Mouse (Mus musculus) ES-E14 (cell line): Measurements from ENCODE around the gene Spop. TPM values are rescaled to one million over a fixed set of nuclear protein-coding genes. Genes with fewer than 3 reads are reported as not detected.

Experiments
- DNase-seq: peaks from one replicate; pipeline ENCODE4 v3.0.0-alpha.2; 2013; ENCODE audit warnings: low read depth, low spot score
- H3K27ac ChIP-seq: 2 replicates; pipeline ENCODE4 v1.5.1; 2012; ENCODE audit warnings: low read depth, mild to moderate bottlenecking, low read length, moderate library complexity, mixed read lengths; ENCODE audit not compliant: poor library complexity, insufficient read depth, severe bottlenecking
- H3K36me3 ChIP-seq: 2 replicates; pipeline ENCODE4 v1.6.1; 2012; ENCODE audit warnings: mild to moderate bottlenecking, low read length, moderate library complexity, mixed read lengths; ENCODE audit not compliant: control insufficient read depth, poor library complexity, insufficient read depth, severe bottlenecking
- H3K4me1 ChIP-seq, 2 experiments: fragments of 150-350 bp in 1 of 2; sonication (generic) in 1 of 2; 2 replicates each; pipeline ENCODE4 v1.6.1; 2012; ENCODE audit warnings: low read length in 2 of 2, mild to moderate bottlenecking in 1 of 2, mixed read lengths in 1 of 2; ENCODE audit not compliant: control insufficient read depth in 2 of 2, insufficient read depth in 2 of 2, poor library complexity in 1 of 2
- H3K4me3 ChIP-seq, 2 experiments: fragments of 150-350 bp in 1 of 2; sonication (generic) in 1 of 2; 2 replicates each; pipeline ENCODE4 v1.5.1; 2012; ENCODE audit warnings: low read length in 2 of 2, low read depth in 1 of 2, mild to moderate bottlenecking in 1 of 2, mixed read lengths in 1 of 2; ENCODE audit not compliant: insufficient read depth in 1 of 2, poor library complexity in 1 of 2, severe bottlenecking in 1 of 2
- H3K9ac ChIP-seq: 2 replicates; pipeline ENCODE4 v1.6.1; 2012; ENCODE audit warnings: low read depth, mild to moderate bottlenecking, low read length, mixed read lengths; ENCODE audit not compliant: poor library complexity, insufficient read depth, severe bottlenecking
- H3K9me3 ChIP-seq: fragments of 150-350 bp; sonication (generic); 2 replicates; pipeline ENCODE4 v1.6.1; 2012; ENCODE audit warnings: low read depth, mild to moderate bottlenecking, low read length; ENCODE audit not compliant: control insufficient read depth, insufficient read depth
- CHD2 ChIP-seq: IDR thresholded peaks from 2 replicates; pipeline ENCODE4 v1.6.1; 2014; ENCODE audit warnings: mild to moderate bottlenecking, low read depth, low read length, inconsistent platforms
- HCFC1 ChIP-seq: IDR thresholded peaks from 2 replicates; pipeline ENCODE4 v1.6.1; 2012; ENCODE audit warnings: low read length, inconsistent platforms, borderline replicate concordance; ENCODE audit not compliant: insufficient read depth
- MAFK ChIP-seq: IDR thresholded peaks from 2 replicates; pipeline ENCODE4 v1.6.1; 2014; ENCODE audit warnings: mild to moderate bottlenecking, low read depth, low read length, inconsistent platforms; ENCODE audit not compliant: insufficient read depth
- ZC3H11A ChIP-seq: IDR thresholded peaks from 2 replicates; pipeline ENCODE4 v1.6.1; 2012; ENCODE audit warnings: low read depth, mild to moderate bottlenecking, inconsistent platforms, low read length, borderline replicate concordance
- ZNF384 ChIP-seq: IDR thresholded peaks from 2 replicates; pipeline ENCODE4 v1.6.1; 2012; ENCODE audit warnings: low read depth, low read length, inconsistent platforms
- in situ Hi-C, 2 experiments: fragments of 600-800 bp; cut with MboI; formaldehyde crosslinking; loops; one replicate each; pipeline ENCODE4 v1.15.1; 2025; ENCODE audit warnings: low sequenced_read_pairs in 2 of 2, inconsistent platforms in 1 of 2; ENCODE audit not compliant: unreplicated experiment in 2 of 2
- total RNA-seq: library from RNA; depleted of rRNA; stranded (reverse); fragments of 300-350 nt; gene quantifications from 2 replicates; pipeline ENCODE4 v1.2.3, GENCODE M21; 2012

The Spop gene
- total RNA-seq, 1 experiment, result 30.8 TPM

DNA sequence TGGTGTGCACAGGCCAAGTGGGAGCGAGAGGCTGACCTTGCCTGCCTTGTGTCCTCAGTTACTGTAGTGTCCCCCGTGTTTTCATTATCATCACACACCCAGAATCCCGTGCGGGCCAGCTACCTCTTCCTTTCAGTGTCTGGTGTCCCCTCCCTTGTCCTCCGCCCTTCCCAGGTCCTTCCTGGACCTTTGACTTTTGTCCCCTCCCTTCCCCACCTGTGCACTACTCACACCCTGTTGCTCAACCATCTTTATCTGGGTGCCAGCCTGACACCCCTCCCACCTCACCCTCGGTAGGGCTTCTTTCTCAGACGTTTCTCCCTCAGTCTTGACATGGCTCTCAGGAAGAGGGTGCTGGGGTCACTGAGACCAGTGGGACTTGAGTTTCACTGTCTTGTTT lies 26.5 kb upstream of the Spop start:
- Histone ChIP-seq H3K27ac (no peak overlapping the region), H3K4me3 (no peak overlapping the region), H3K9me3 (no peaks in the 10 kb centered on the region), H3K36me3 (peaks cover 33% of the 10 kb centered on the region), H3K4me1 (peaks cover 0 to 3% of the 10 kb centered on the region in 2 experiments; a peak in 1 of 4 replicates), H3K9ac (no peak overlapping the region)
- in situ Hi-C loops, result loop anchor here in 1 of 2 experiments (5.0 kb wide), 1 partner anchor 135 kb away; no protein-coding TSS in a partner anchor
- no peak for TF ChIP-seq MAFK
- no peak for TF ChIP-seq CHD2
- no peak for TF ChIP-seq ZNF384
- no peak for TF ChIP-seq HCFC1
- DNase-seq, result no peak

DNA sequence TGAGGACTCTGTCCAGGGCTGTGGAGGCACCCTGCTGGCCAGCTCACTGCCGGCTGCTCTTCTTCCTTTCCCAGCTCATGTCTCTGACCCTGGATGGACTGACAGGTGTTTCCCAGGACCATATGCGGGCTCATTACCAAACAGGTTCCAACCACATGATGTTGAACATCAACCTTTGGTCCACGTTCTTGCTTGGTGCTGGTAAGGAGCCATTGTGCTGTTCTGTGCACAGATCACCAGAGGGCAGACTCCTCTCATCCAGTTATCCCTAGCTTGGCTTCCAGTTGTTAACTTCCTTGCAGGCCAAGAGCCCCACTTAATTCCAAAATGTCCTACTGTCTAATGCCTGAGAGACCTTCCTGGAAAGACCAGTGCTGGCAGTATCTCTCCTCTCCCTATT lies 24.9 kb upstream of the Spop start:
- Histone ChIP-seq H3K4me1 (peaks cover 0 to 3% of the 10 kb centered on the region in 2 experiments; a peak in 1 of 4 replicates), H3K27ac (no peak overlapping the region; the same call in 1 of the 2 replicates), H3K36me3 (peaks cover 33% of the 10 kb centered on the region), H3K9me3 (no peaks in the 10 kb centered on the region), H3K4me3 (no peak overlapping the region), H3K9ac (no peak overlapping the region)
- in situ Hi-C loops, result loop anchor here in 1 of 2 experiments (5.0 kb wide), 1 partner anchor 133 kb away; no protein-coding TSS in a partner anchor
- TF ChIP-seq CHD2 (no peak), ZC3H11A (peak; percentile 15; the same call in 1 of the 2 replicates), MAFK (no peak), ZNF384 (no peak)
- no peak for DNase-seq

DNA sequence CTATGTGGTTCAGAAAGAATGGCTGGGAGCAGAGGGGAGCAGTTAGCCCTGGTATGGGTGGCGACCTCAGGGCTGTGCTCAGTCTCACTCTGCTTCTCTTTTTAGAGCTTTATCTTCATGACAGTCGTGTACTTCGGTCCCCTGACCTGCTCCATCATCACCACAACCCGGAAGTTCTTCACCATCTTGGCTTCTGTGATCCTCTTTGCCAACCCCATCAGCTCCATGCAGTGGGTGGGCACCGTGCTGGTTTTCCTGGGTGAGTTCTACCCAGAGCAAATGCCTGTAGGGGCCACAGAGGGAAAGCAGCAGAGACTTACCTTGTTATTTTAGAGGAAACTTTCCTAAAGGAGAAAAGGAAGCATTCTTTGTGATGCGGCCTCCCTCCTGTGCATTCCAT lies 23.5 kb upstream of the Spop start:
- Histone ChIP-seq H3K36me3 (peaks cover 33% of the 10 kb centered on the region), H3K9me3 (no peaks in the 10 kb centered on the region), H3K4me3 (no peak overlapping the region), H3K4me1 (peaks cover 0 to 3% of the 10 kb centered on the region in 2 experiments; a peak in 1 of 4 replicates), H3K27ac (no peak overlapping the region), H3K9ac (no peak overlapping the region)
- no peak for DNase-seq
- no peak for TF ChIP-seq MAFK
- no peak for TF ChIP-seq ZC3H11A
- no peak for TF ChIP-seq ZNF384
- no peak for TF ChIP-seq CHD2
- TF ChIP-seq HCFC1, result no peak
- in situ Hi-C loops, result loop anchor here in 1 of 2 experiments (10.0 kb wide), 1 partner anchor 134 kb away; no protein-coding TSS in a partner anchor

DNA sequence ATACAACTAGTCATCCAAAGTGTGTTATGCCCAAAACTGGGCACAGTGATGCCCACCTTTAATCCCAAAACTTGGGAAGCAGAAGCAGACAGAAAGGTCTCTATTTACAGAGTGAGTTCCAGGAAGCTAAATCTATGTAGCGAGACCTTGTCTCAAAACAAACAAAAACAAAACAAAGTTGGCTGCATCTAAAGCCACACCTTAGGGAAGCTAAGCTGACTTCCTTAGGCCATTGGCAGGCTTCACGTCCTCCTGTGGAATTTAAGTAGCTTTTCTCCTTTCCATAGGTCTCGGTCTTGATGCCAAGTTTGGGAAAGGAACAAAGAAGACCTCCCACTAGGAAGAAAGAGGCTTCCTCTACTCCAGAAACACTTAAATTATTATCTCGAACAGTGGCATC lies 22.7 kb upstream of the Spop start:
- Histone ChIP-seq H3K36me3 (peaks cover 33% of the 10 kb centered on the region), H3K9me3 (no peaks in the 10 kb centered on the region), H3K27ac (no peak overlapping the region), H3K4me3 (no peak overlapping the region), H3K4me1 (peaks cover 0 to 3% of the 10 kb centered on the region in 2 experiments; a peak in 1 of 4 replicates), H3K9ac (no peak overlapping the region)
- in situ Hi-C loops, result loop anchor here in 1 of 2 experiments (10.0 kb wide), 1 partner anchor 134 kb away; no protein-coding TSS in a partner anchor
- TF ChIP-seq HCFC1 (no peak), ZNF384 (no peak)
- no peak for DNase-seq

DNA sequence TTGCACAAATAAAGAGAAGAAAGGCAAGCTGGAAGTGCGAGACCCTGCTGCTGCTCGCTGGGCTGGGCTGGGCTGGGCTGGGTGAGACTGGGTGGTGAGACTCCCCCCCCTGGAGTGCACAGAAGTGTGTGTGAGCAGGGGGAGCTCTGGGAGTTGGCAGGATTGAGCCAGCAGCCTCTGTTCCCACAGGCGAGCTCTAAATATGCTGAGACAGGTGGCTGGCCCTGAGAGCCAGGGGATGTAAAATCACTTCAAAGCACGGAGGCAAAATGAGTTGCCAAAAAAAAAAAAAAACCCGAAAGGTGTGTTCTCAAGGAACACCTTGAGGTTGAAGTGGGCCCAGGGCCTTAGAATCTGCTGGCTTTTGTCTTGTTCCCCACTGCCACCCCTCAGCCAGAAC lies 22.1 kb upstream of the Spop start:
- Histone ChIP-seq H3K27ac (no peak overlapping the region), H3K36me3 (peaks cover 31% of the 10 kb centered on the region), H3K4me3 (no peak overlapping the region), H3K9ac (0 out of 2 replicates have a peak overlapping the region, but pooled peaks have one; percentile 16), H3K9me3 (no peaks in the 10 kb centered on the region), H3K4me1 (peaks cover 0 to 3% of the 10 kb centered on the region in 2 experiments; a peak in 1 of 4 replicates)
- TF ChIP-seq ZC3H11A, result no peak
- no peak for TF ChIP-seq MAFK
- TF ChIP-seq HCFC1, result no peak
- no peak for TF ChIP-seq ZNF384
- no peak for TF ChIP-seq CHD2
- in situ Hi-C loops, result loop anchor here in 1 of 2 experiments (10.0 kb wide), 1 partner anchor 133 kb away; no protein-coding TSS in a partner anchor
- no peak for DNase-seq
